ENCODE assay signal across 8 mouse cellular contexts in the genomic region with DNA sequence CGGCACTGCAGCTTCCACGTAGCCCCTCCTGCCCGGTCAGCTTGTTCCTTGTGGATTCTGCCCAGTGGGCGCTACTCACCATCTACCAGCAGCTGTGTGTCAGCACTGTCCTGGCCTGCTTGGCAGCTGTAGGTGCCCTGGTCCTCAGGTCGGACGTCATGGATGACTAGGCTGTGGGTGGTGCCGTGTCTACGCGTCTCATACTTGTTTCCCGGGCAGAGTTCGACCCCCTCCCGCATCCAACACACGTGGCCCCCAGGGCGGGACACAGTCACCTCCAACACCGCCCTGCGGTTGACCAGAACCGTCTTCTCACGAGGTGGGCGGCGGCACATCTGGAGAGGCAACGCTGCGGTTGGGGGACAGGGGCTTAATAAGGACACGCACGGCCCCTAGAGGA. TPM values are rescaled to one million over a fixed set of nuclear protein-coding genes. Genes with fewer than 3 reads are reported as not detected.
DNase-seq lines count a peak whose midpoint lies in the region; ATAC-seq and TF ChIP-seq lines count a peak whose summit lies in the region.

No protein-coding gene starts in this region.

- peak overlapping the region; percentile 79 for H3K4me2 ChIP-seq in intestine, postnatal 0 days (replicated peaks; ENCODE audit: low read depth)
- H3K4me2 ChIP-seq in midbrain, embryonic 13.5 days (replicated peaks), result peak overlapping the region; percentile 82

- ATAC-seq in intestine, postnatal 0 days, result no peak
- peak; percentile 9; the same call in 1 of the 2 replicates for ATAC-seq in midbrain, embryonic 13.5 days

- TF ChIP-seq CTCF in intestine, postnatal 0 days (IDR thresholded peaks at IDR 0.05; ENCODE audit: low read depth), result 0 out of 2 replicates have a peak, but pooled peaks have one; percentile 10

- H3K36me3 ChIP-seq in embryonic facial prominence, embryonic 10.5 days (replicated peaks), result peaks cover 40% of the 10 kb centered on the region
- H3K36me3 ChIP-seq in intestine, postnatal 0 days (ENCODE audit: control insufficient read depth, insufficient read depth), result peaks cover 14% of the 10 kb centered on the region
- peaks cover 45% of the 10 kb centered on the region for H3K36me3 ChIP-seq in midbrain, embryonic 13.5 days

- H3K4me1 ChIP-seq in embryonic facial prominence, embryonic 10.5 days, result peaks cover 33% of the 10 kb centered on the region
- H3K4me1 ChIP-seq in intestine, postnatal 0 days (replicated peaks; ENCODE audit: control insufficient read depth, insufficient read depth, low read length), result 0 out of 2 replicates have a peak, but pooled peaks cover 5% of the 10 kb centered on the region
- H3K4me1 ChIP-seq in midbrain, embryonic 13.5 days (replicated peaks), result peaks cover 39% of the 10 kb centered on the region

- DNase-seq in embryo, embryonic 11 days, result peak; percentile 18
- no peak for DNase-seq in embryo, embryonic 9.5 days (ENCODE audit: extremely low spot score)
- no peak for DNase-seq in embryonic facial prominence, embryonic 10.5 days (ENCODE audit: low spot score)
- no peak for DNase-seq in adipocyte (ENCODE audit: low spot score)
- DNase-seq in ovary, postnatal 36 days (ENCODE audit: low spot score), result no peak
- DNase-seq in layer of hippocampus, adult 9-10 months (ENCODE audit: low spot score), result no peak

- 5% methylated on average over 24 of the region's 24 CpGs for WGBS in embryonic facial prominence, embryonic 10.5 days
- 17% methylated on average over 24 of the region's 24 CpGs for WGBS in intestine, postnatal 0 days
- WGBS in midbrain, embryonic 13.5 days, result 5% methylated on average over 24 of the region's 24 CpGs

- peak overlapping the region; percentile 66 for H3K4me3 ChIP-seq in embryonic facial prominence, embryonic 10.5 days
- peak overlapping the region; percentile 43; the same call in 1 of the 2 replicates for H3K4me3 ChIP-seq in intestine, postnatal 0 days (ENCODE audit: low read depth, low read length)
- H3K4me3 ChIP-seq in midbrain, embryonic 13.5 days (replicated peaks), result peak overlapping the region; percentile 49

- H3K9ac ChIP-seq in intestine, postnatal 0 days (ENCODE audit: low read depth, low read length), result no peak overlapping the region
- H3K9ac ChIP-seq in midbrain, embryonic 13.5 days (replicated peaks), result 0 out of 2 replicates have a peak overlapping the region, but pooled peaks have one; percentile 14

- H3K27me3 ChIP-seq in embryonic facial prominence, embryonic 10.5 days (replicated peaks; ENCODE audit: low read depth, poor library complexity, severe bottlenecking), result peaks cover 100% of the 10 kb centered on the region
- peaks cover 21% of the 10 kb centered on the region for H3K27me3 ChIP-seq in intestine, postnatal 0 days (replicated peaks; ENCODE audit: control insufficient read depth, insufficient read depth, low read length)
- H3K27me3 ChIP-seq in midbrain, embryonic 13.5 days, result peaks cover 76% of the 10 kb centered on the region

- H3K9me3 ChIP-seq in embryonic facial prominence, embryonic 10.5 days, result no peaks in the 10 kb centered on the region
- no peaks in the 10 kb centered on the region for H3K9me3 ChIP-seq in intestine, postnatal 0 days (ENCODE audit: control insufficient read depth)
- no peaks in the 10 kb centered on the region for H3K9me3 ChIP-seq in midbrain, embryonic 13.5 days

- 0 out of 2 replicates have a peak overlapping the region, but pooled peaks have one; percentile 1 for H3K27ac ChIP-seq in embryonic facial prominence, embryonic 10.5 days (replicated peaks)
- no peak overlapping the region for H3K27ac ChIP-seq in intestine, postnatal 0 days (ENCODE audit: low read depth, low read length)
- no peak overlapping the region for H3K27ac ChIP-seq in midbrain, embryonic 13.5 days

RNA-seq across cellular contexts. Expression of a gene that starts 7.2 kb away (rescaled TPM):
- 3.3 and 3.5 TPM in 2 replicates for polyA plus RNA-seq in embryonic facial prominence, embryonic 10.5 days (2016; fragmentation: Nextera tagmentation; extraction: Ambion mirVana)
- polyA plus RNA-seq in intestine, postnatal 0 days (2015; fragmentation: Nextera tagmentation; extraction: Ambion mirVana), result 1.3 and 1.6 TPM in 2 replicates
- polyA plus RNA-seq in midbrain, embryonic 13.5 days (2015; fragmentation: Nextera tagmentation; extraction: Ambion mirVana), result 46.1 and 47.3 TPM in 2 replicates

RNA-seq across cellular contexts. Expression of a gene that starts 7.5 kb away (rescaled TPM):
- polyA plus RNA-seq in embryonic facial prominence, embryonic 10.5 days (2016; fragmentation: Nextera tagmentation; extraction: Ambion mirVana), result 25.3 and 27.0 TPM in 2 replicates
- 21.8 and 22.3 TPM in 2 replicates for polyA plus RNA-seq in intestine, postnatal 0 days (2015; fragmentation: Nextera tagmentation; extraction: Ambion mirVana)
- 25.1 and 28.7 TPM in 2 replicates for polyA plus RNA-seq in midbrain, embryonic 13.5 days (2015; fragmentation: Nextera tagmentation; extraction: Ambion mirVana)

RNA-seq across cellular contexts. Expression of a gene that starts 19.7 kb away (rescaled TPM):
- polyA plus RNA-seq in embryonic facial prominence, embryonic 10.5 days (2016; fragmentation: Nextera tagmentation; extraction: Ambion mirVana), result 57.9 and 63.0 TPM in 2 replicates
- 17.1 and 17.6 TPM in 2 replicates for polyA plus RNA-seq in intestine, postnatal 0 days (2015; fragmentation: Nextera tagmentation; extraction: Ambion mirVana)
- 18.6 and 25.7 TPM in 2 replicates for polyA plus RNA-seq in midbrain, embryonic 13.5 days (2015; fragmentation: Nextera tagmentation; extraction: Ambion mirVana)

RNA-seq across cellular contexts. Expression of a gene that starts 20.3 kb away (rescaled TPM):
- 2.3 and 3.1 TPM in 2 replicates for polyA plus RNA-seq in embryonic facial prominence, embryonic 10.5 days (2016; fragmentation: Nextera tagmentation; extraction: Ambion mirVana)
- polyA plus RNA-seq in intestine, postnatal 0 days (2015; fragmentation: Nextera tagmentation; extraction: Ambion mirVana), result 3.2 and 3.3 TPM in 2 replicates
- 8.5 and 12.5 TPM in 2 replicates for polyA plus RNA-seq in midbrain, embryonic 13.5 days (2015; fragmentation: Nextera tagmentation; extraction: Ambion mirVana)

RNA-seq across cellular contexts. Expression of a gene that starts 34.8 kb away (rescaled TPM):
- 31.7 and 33.4 TPM in 2 replicates for polyA plus RNA-seq in embryonic facial prominence, embryonic 10.5 days (2016; fragmentation: Nextera tagmentation; extraction: Ambion mirVana)
- polyA plus RNA-seq in intestine, postnatal 0 days (2015; fragmentation: Nextera tagmentation; extraction: Ambion mirVana), result 9.7 and 11.2 TPM in 2 replicates
- 20.0 and 23.6 TPM in 2 replicates for polyA plus RNA-seq in midbrain, embryonic 13.5 days (2015; fragmentation: Nextera tagmentation; extraction: Ambion mirVana)

Comparison
In these comparisons a context has a peak if more than half of its experiments do, and no peak if none do; other contexts are left out.
1. RNA of a gene that starts 7.2 kb away (polyA plus RNA-seq): 46.1 to 47.3 TPM in midbrain, embryonic 13.5 days; 3.3 to 3.5 TPM in embryonic facial prominence, embryonic 10.5 days and 1.3 to 1.6 TPM in intestine, postnatal 0 days; every median in the first group is over 10 times any median in the second.
2. Peak in every context shown above with its lines, with median percentiles within 50 percentile points of each other: H3K4me3 ChIP-seq.